Mouse (Mus musculus) MEL (cell line): ENCODE data around the gene Gm28053. TPM values are rescaled to one million over a fixed set of nuclear protein-coding genes. Genes with fewer than 3 reads are reported as not detected.

Source experiments
- DNase-seq: peaks from one replicate; pipeline ENCODE4 v3.0.0; 2011; ENCODE audit warnings: low read depth, low spot score
- H3K27ac ChIP-seq: 2 replicates; pipeline ENCODE4 v1.5.1; 2012; ENCODE audit warnings: low read depth, mild to moderate bottlenecking, control low read depth, low read length, moderate library complexity; ENCODE audit not compliant: control insufficient read depth
- H3K27me3 ChIP-seq, 2 experiments: fragments of 150-350 bp in 1 of 2; sonication (generic) in 1 of 2; 2 replicates each; pipeline ENCODE4 v1.6.1; 2012; ENCODE audit warnings: low read length in 2 of 2, mild to moderate bottlenecking in 2 of 2, improper control_type of control experiment in 1 of 2, moderate library complexity in 1 of 2; ENCODE audit not compliant: insufficient read depth in 2 of 2, control insufficient read depth in 1 of 2
- H3K36me3 ChIP-seq, 2 experiments: 2 replicates each; pipeline ENCODE4 v1.6.1; 2012 to 2014; ENCODE audit warnings: low read length in 2 of 2, improper control_type of control experiment in 1 of 2, inconsistent platforms in 1 of 2, mild to moderate bottlenecking in 1 of 2; ENCODE audit not compliant: insufficient read depth in 2 of 2, control insufficient read depth in 1 of 2
- H3K4me1 ChIP-seq, 2 experiments: fragments of 150-350 bp in 1 of 2; sonication (generic) in 1 of 2; 2 replicates each; pipeline ENCODE4 v1.6.1; 2012; ENCODE audit warnings: low read length in 2 of 2, improper control_type of control experiment in 1 of 2, mild to moderate bottlenecking in 1 of 2; ENCODE audit not compliant: insufficient read depth in 2 of 2, control insufficient read depth in 1 of 2
- H3K4me3 ChIP-seq, 2 experiments: fragments of 150-350 bp in 1 of 2; sonication (generic) in 1 of 2; 2 replicates each; pipeline ENCODE4 v1.5.1; 2012; ENCODE audit warnings: low read depth in 2 of 2, low read length in 2 of 2, mild to moderate bottlenecking in 2 of 2, moderate library complexity in 2 of 2, control low read depth in 1 of 2, improper control_type of control experiment in 1 of 2; ENCODE audit not compliant: control insufficient read depth in 1 of 2, insufficient read depth in 1 of 2
- H3K79me2 ChIP-seq: 2 replicates; pipeline ENCODE4 v1.6.1; 2012; ENCODE audit warnings: mild to moderate bottlenecking, low read length, moderate library complexity; ENCODE audit not compliant: control insufficient read depth, poor library complexity, insufficient read depth
- H3K9ac ChIP-seq: 2 replicates; pipeline ENCODE4 v1.6.1; 2012; ENCODE audit warnings: low read depth, mild to moderate bottlenecking, control low read depth, low read length, moderate library complexity; ENCODE audit not compliant: control insufficient read depth, poor library complexity, severe bottlenecking
- H3K9me3 ChIP-seq: fragments of 150-350 bp; sonication (generic); replicated peaks from 2 replicates; pipeline ENCODE4 v1.6.1; 2012; ENCODE audit warnings: mild to moderate bottlenecking, low read length, improper control_type of control experiment, moderate library complexity; ENCODE audit not compliant: insufficient read depth
- CHD1 ChIP-seq: IDR thresholded peaks from 2 replicates; pipeline ENCODE4 v1.6.1; 2012; ENCODE audit warnings: low read depth, mild to moderate bottlenecking, inconsistent platforms, low read length, improper control_type of control experiment
- CHD2 ChIP-seq: IDR thresholded peaks from 2 replicates; pipeline ENCODE4 v1.6.1; 2011; ENCODE audit warnings: low read length, improper control_type of control experiment
- CTCF ChIP-seq, 3 experiments: IDR thresholded peaks in 2 of 3; conservative IDR thresholded peaks in 1 of 3; 2 replicates each; pipeline ENCODE4 v1.5.1; 2011 to 2012; ENCODE audit warnings: low read length in 3 of 3, low read depth in 2 of 3, mild to moderate bottlenecking in 2 of 3, improper control_type of control experiment in 1 of 3, inconsistent platforms in 1 of 3, mixed read lengths in 1 of 3, moderate library complexity in 1 of 3; ENCODE audit not compliant: control insufficient read depth in 1 of 3, insufficient read depth in 1 of 3, poor library complexity in 1 of 3, severe bottlenecking in 1 of 3
- ELF1 ChIP-seq: IDR thresholded peaks from 2 replicates; pipeline ENCODE4 v1.6.1; 2014; ENCODE audit warnings: low read depth, mild to moderate bottlenecking, inconsistent platforms, low read length, improper control_type of control experiment, moderate library complexity
- ETS1 ChIP-seq: IDR thresholded peaks from 2 replicates; pipeline ENCODE4 v1.6.1; 2012; ENCODE audit warnings: low read depth, mild to moderate bottlenecking, inconsistent platforms, low read length, improper control_type of control experiment, moderate library complexity
- GATA1 ChIP-seq: IDR thresholded peaks from 2 replicates; pipeline ENCODE4 v1.6.1; 2011; ENCODE audit warnings: low read depth, low read length, improper control_type of control experiment
- HCFC1 ChIP-seq: IDR thresholded peaks from 2 replicates; pipeline ENCODE4 v1.6.1; 2012; ENCODE audit warnings: low read depth, mild to moderate bottlenecking, inconsistent platforms, low read length, improper control_type of control experiment, moderate library complexity
- JUND ChIP-seq: IDR thresholded peaks from 2 replicates; pipeline ENCODE4 v1.6.1; 2011; ENCODE audit warnings: low read depth, mild to moderate bottlenecking, improper control_type of control experiment, low read length
- MAFK ChIP-seq: IDR thresholded peaks from 2 replicates; pipeline ENCODE4 v1.6.1; 2011; ENCODE audit warnings: low read depth, mild to moderate bottlenecking, low read length, improper control_type of control experiment, borderline replicate concordance
- MAX ChIP-seq: IDR thresholded peaks from 2 replicates; pipeline ENCODE4 v1.6.1; 2011; ENCODE audit warnings: low read length, improper control_type of control experiment
- MXI1 ChIP-seq: IDR thresholded peaks from 2 replicates; pipeline ENCODE4 v1.6.1; 2011; ENCODE audit warnings: mild to moderate bottlenecking, low read depth, low read length, improper control_type of control experiment
- MYC ChIP-seq: IDR thresholded peaks from 2 replicates; pipeline ENCODE4 v1.6.1; 2011; ENCODE audit warnings: low read depth, mild to moderate bottlenecking, low read length, improper control_type of control experiment, moderate library complexity
- NELFE ChIP-seq: IDR thresholded peaks from 2 replicates; pipeline ENCODE4 v1.6.1; 2011; ENCODE audit warnings: low read depth, low read length, improper control_type of control experiment
- NRF1 ChIP-seq: IDR thresholded peaks from 2 replicates; pipeline ENCODE4 v1.6.1; 2014; ENCODE audit warnings: low read depth, mild to moderate bottlenecking, inconsistent platforms, low read length, improper control_type of control experiment, moderate library complexity; ENCODE audit not compliant: poor library complexity, insufficient read depth, severe bottlenecking
- POLR2A ChIP-seq, 2 experiments: IDR thresholded peaks; 2 replicates each; pipeline ENCODE4 v1.6.1; 2011 to 2012; ENCODE audit warnings: low read length in 2 of 2, mild to moderate bottlenecking in 2 of 2, control low read depth in 1 of 2, improper control_type of control experiment in 1 of 2, low read depth in 1 of 2, moderate library complexity in 1 of 2; ENCODE audit not compliant: control insufficient read depth in 1 of 2, insufficient read depth in 1 of 2, poor library complexity in 1 of 2
- POLR2AphosphoS2 ChIP-seq: IDR thresholded peaks from 2 replicates; pipeline ENCODE4 v1.6.1; 2011; ENCODE audit warnings: low read length, improper control_type of control experiment
- RAD21 ChIP-seq: IDR thresholded peaks from 2 replicates; pipeline ENCODE4 v1.6.1; 2011; ENCODE audit warnings: mild to moderate bottlenecking, low read depth, low read length, improper control_type of control experiment
- RCOR1 ChIP-seq: IDR thresholded peaks from 2 replicates; pipeline ENCODE4 v1.6.1; 2012; ENCODE audit warnings: low read depth, mild to moderate bottlenecking, inconsistent platforms, low read length, improper control_type of control experiment
- SIN3A ChIP-seq: IDR thresholded peaks from 2 replicates; pipeline ENCODE4 v1.6.1; 2012; ENCODE audit warnings: low read length, improper control_type of control experiment, inconsistent platforms
- TBP ChIP-seq: IDR thresholded peaks from 2 replicates; pipeline ENCODE4 v1.8.0; 2011; ENCODE audit warnings: low read depth, low read length, improper control_type of control experiment
- UBTF ChIP-seq: IDR thresholded peaks from 2 replicates; pipeline ENCODE4 v1.6.1; 2012; ENCODE audit warnings: low read depth, mild to moderate bottlenecking, inconsistent platforms, low read length, improper control_type of control experiment, moderate library complexity, borderline replicate concordance; ENCODE audit not compliant: insufficient read depth
- USF2 ChIP-seq, 2 experiments: IDR thresholded peaks; 2 replicates each; pipeline ENCODE4 v1.6.1; 2011 to 2012; ENCODE audit warnings: improper control_type of control experiment in 2 of 2, low read length in 2 of 2, borderline replicate concordance in 1 of 2, inconsistent platforms in 1 of 2, low read depth in 1 of 2, mild to moderate bottlenecking in 1 of 2; ENCODE audit not compliant: insufficient read depth in 1 of 2
- ZKSCAN1 ChIP-seq: IDR thresholded peaks from 2 replicates; pipeline ENCODE4 v1.6.1; 2012; ENCODE audit warnings: low read depth, mild to moderate bottlenecking, inconsistent platforms, low read length, improper control_type of control experiment, moderate library complexity
- ZMIZ1 ChIP-seq: IDR thresholded peaks from 2 replicates; pipeline ENCODE4 v1.6.1; 2012; ENCODE audit warnings: low read depth, mild to moderate bottlenecking, inconsistent platforms, low read length, improper control_type of control experiment, moderate library complexity
- ZNF384 ChIP-seq: IDR thresholded peaks from 2 replicates; pipeline ENCODE4 v1.6.1; 2012; ENCODE audit warnings: low read depth, mild to moderate bottlenecking, inconsistent platforms, low read length, improper control_type of control experiment
- polyA plus RNA-seq, 2 experiments: library from polyadenylated mRNA; stranded (reverse) in 1 of 2; unstranded in 1 of 2; fragments of >175 nt in 1 of 2; fragments of >200 nt in 1 of 2; gene quantifications; 2 replicates each; pipeline versions ENCODE4 v1.2.1 to v1.2.4; 2012; ENCODE audit warnings: low replicate concordance in 2 of 2, low read depth in 1 of 2; ENCODE audit not compliant: insufficient read length in 2 of 2, insufficient read depth in 1 of 2, missing spikeins in 1 of 2
- total RNA-seq: library from RNA; depleted of rRNA; stranded (reverse); fragments of 300-350 nt; gene quantifications from 2 replicates; pipeline ENCODE4 v1.2.3, GENCODE M21; 2012

Gm28053 gene
- total and polyA plus RNA-seq, 3 experiments: not detected

DNA sequence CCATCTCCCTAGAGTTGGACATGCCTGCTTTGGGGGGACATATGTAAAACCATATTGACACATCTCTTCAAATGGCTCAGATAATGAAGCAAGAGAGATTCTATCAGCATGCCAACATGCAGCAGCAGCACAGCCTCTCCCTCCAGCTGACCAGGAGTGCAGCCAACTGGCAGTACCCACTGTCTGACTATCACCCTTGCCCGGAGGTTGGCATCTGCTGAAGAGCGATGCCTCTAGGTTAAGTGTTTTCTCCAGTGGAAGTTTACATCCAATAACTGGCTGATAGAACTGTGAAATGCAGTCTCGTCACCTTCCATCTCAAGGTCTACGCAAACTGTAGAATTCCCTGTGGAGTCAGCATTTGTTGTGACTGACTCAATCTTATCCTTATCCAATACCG is 19.3 kb downstream of the Gm28053 start:
- H3K9me3 ChIP-seq: no peaks in the 10 kb centered on the region

GRCm38 (mm10) chr6:48738961-48739779 is 20.8 kb downstream of the Gm28053 start, which contains the start of gene Gimap1:
Gene Gimap1, plus strand, starts transcription at chr6:48739054.
- Histone ChIP-seq H3K9me3 (no peaks in the 10 kb centered on the region), H3K27ac (no peak within 1 kb of the TSS), H3K4me3 (no peak within 1 kb of the TSS), H3K36me3 (no peaks in the 10 kb centered on the region), H3K4me1 (no peaks in the 10 kb centered on the region), H3K9ac (no peak within 1 kb of the TSS), H3K27me3 (no peaks in the 10 kb centered on the region), H3K79me2 (no peaks in the 10 kb centered on the region)
- no peak for TF ChIP-seq POLR2AphosphoS2
- no peak for TF ChIP-seq SIN3A
- no peak for TF ChIP-seq MXI1
- TF ChIP-seq JUND: no peak
- TF ChIP-seq GATA1: no peak
- no peak for TF ChIP-seq MYC
- TF ChIP-seq RCOR1: no peak
- TF ChIP-seq MAX: no peak
- TF ChIP-seq UBTF: no peak
- TF ChIP-seq CHD1: no peak
- TF ChIP-seq CTCF (IDR thresholded peaks at IDR 0.05 in 2 of 3, conservative IDR thresholded peaks at IDR 0.05 in 1 of 3; ENCODE audit: control insufficient read depth in 1 of 3, insufficient read depth in 1 of 3, low read depth in 2 of 3, low read length in 3 of 3, poor library complexity in 1 of 3, severe bottlenecking in 1 of 3): no peak
- TF ChIP-seq NRF1: no peak
- no peak for TF ChIP-seq NELFE
- TF ChIP-seq USF2 (IDR thresholded peaks at IDR 0.05; ENCODE audit: borderline replicate concordance in 1 of 2, insufficient read depth in 1 of 2, low read depth in 1 of 2, low read length in 2 of 2): no peak
- TF ChIP-seq ETS1: no peak
- DNase-seq: no peak

More for the DNA sequence above, 19.3 kb downstream of the Gm28053 start:
- no peak overlapping the region for H3K4me3 ChIP-seq
- no peaks in the 10 kb centered on the region for H3K36me3 ChIP-seq
- no peak for DNase-seq
- H3K27ac ChIP-seq: no peak overlapping the region
- H3K4me1 ChIP-seq: no peaks in the 10 kb centered on the region
- H3K9ac ChIP-seq: no peak overlapping the region
- TF ChIP-seq NELFE (no peak), POLR2A (IDR thresholded peaks at IDR 0.05; ENCODE audit: control insufficient read depth in 1 of 2, insufficient read depth in 1 of 2, low read depth in 1 of 2, low read length in 2 of 2, poor library complexity in 1 of 2) (no peak), ZNF384 (no peak), ELF1 (no peak), ZKSCAN1 (no peak), RCOR1 (no peak), MAFK (no peak), RAD21 (no peak), ZMIZ1 (no peak), POLR2AphosphoS2 (no peak), CHD2 (no peak), HCFC1 (no peak), MYC (no peak), ETS1 (no peak), GATA1 (no peak), CHD1 (no peak), TBP (no peak)
- no peaks in the 10 kb centered on the region for H3K79me2 ChIP-seq
- no peaks in the 10 kb centered on the region for H3K27me3 ChIP-seq
